Mouse (Mus musculus) stomach, embryonic 14.5 days (tissue): Measurements from ENCODE around the gene Gm20219. TPM values are rescaled to one million over a fixed set of nuclear protein-coding genes. Genes with fewer than 3 reads are reported as not detected.

Source experiments
- ATAC-seq: fragments of 200-750 bp; cut with Nextera tagmentation; 2 replicates; pipeline ENCODE4 v1.8.0; 2017; ENCODE audit warnings: low read depth, moderate TSS enrichment; ENCODE audit not compliant: insufficient number of reproducible peaks, insufficient read depth, low FRiP score
- H3K27ac ChIP-seq: fragments of 300-500 bp; sonication (generic); 2 replicates; pipeline ENCODE4 v1.5.1; 2014; ENCODE audit warnings: mild to moderate bottlenecking, low read length, moderate library complexity, mixed read lengths
- H3K27me3 ChIP-seq: fragments of 300-500 bp; sonication (generic); 2 replicates; pipeline ENCODE4 v1.6.1; 2014; ENCODE audit warnings: low read length, control low read depth, mixed read lengths; ENCODE audit not compliant: control insufficient read depth, insufficient read depth
- H3K36me3 ChIP-seq: fragments of 300-500 bp; sonication (generic); 2 replicates; pipeline ENCODE4 v1.6.1; 2014; ENCODE audit warnings: mild to moderate bottlenecking, control low read depth, low read length, moderate library complexity, mixed read lengths; ENCODE audit not compliant: control insufficient read depth, insufficient read depth
- H3K4me1 ChIP-seq: fragments of 300-500 bp; sonication (generic); 2 replicates; pipeline ENCODE4 v1.6.1; 2014; ENCODE audit warnings: low read length, control low read depth, mixed read lengths; ENCODE audit not compliant: control insufficient read depth, insufficient read depth
- H3K4me2 ChIP-seq: fragments of 300-500 bp; sonication (generic); replicated peaks from 2 replicates; pipeline ENCODE4 v1.6.1; 2014; ENCODE audit warnings: low read depth, low read length, control low read depth
- H3K4me3 ChIP-seq: fragments of 300-500 bp; sonication (generic); 2 replicates; pipeline ENCODE4 v1.5.1; 2014; ENCODE audit warnings: low read depth, low read length, control low read depth
- H3K9ac ChIP-seq: fragments of 300-500 bp; sonication (generic); replicated peaks from 2 replicates; pipeline ENCODE4 v1.6.1; 2014; ENCODE audit warnings: low read depth, mild to moderate bottlenecking, control low read depth, low read length, moderate library complexity, mixed read lengths
- H3K9me3 ChIP-seq: fragments of 300-500 bp; sonication (generic); 2 replicates; pipeline ENCODE4 v1.6.1; 2016; ENCODE audit warnings: low read depth, low read length, control low read depth; ENCODE audit not compliant: control insufficient read depth
- WGBS: fragments of 180-500 bp; shearing (Covaris S2); extraction: QIAGEN DNeasy Blood & Tissue Kit; methylation state at CpG from one replicate; pipeline ENCODE4 v1.1.7; 2014; 5-methylcytosine and 5-hydroxymethylcytosine counted together
- polyA plus RNA-seq: library from polyadenylated mRNA; unstranded; fragments of >200 nt; fragmentation: Nextera tagmentation; extraction: Ambion mirVana; gene quantifications from 2 replicates; pipeline ENCODE4 v1.2.1, GENCODE M21; 2014

Gene Gm20219
- polyA plus RNA-seq, 1 experiment from 2014 or later = 11.9 TPM

DNA sequence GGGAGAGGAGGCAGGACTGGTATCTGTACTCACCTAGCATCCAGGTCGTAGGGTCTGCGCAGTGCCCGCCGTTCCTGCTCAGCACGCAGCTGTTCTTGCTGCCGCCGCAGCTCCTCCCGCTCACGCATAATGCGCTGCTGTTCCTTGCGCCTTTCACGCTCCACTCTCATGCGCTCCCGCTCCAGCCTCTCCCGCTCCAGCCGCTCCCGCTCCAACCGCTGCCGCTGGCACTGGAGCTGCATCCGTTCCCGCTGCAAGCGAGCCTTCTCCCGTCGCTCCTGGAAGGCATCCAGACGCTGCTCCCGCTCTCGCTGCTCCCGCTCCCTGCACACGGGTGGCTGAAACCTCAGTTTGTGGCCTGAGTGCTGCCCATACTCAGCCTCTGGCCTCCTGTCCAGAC is 12.1 kb upstream of the Gm20219 start:
- 92% methylated on average over 29 of the region's 29 CpGs for WGBS
- no peak overlapping the region for H3K4me2 ChIP-seq
- H3K27ac ChIP-seq = no peak overlapping the region
- no peaks in the 10 kb centered on the region for H3K27me3 ChIP-seq
- no peak overlapping the region for H3K4me3 ChIP-seq
- H3K9me3 ChIP-seq = no peaks in the 10 kb centered on the region
- ATAC-seq = no peak
- no peak overlapping the region for H3K9ac ChIP-seq
- H3K36me3 ChIP-seq = peaks cover 99% of the 10 kb centered on the region
- H3K4me1 ChIP-seq = no peaks in the 10 kb centered on the region

GRCm38 (mm10) chr17:56561866-56562265 is 7.7 kb upstream of the Gm20219 start:
- no peak overlapping the region for H3K9ac ChIP-seq
- no peaks in the 10 kb centered on the region for H3K4me1 ChIP-seq
- no peaks in the 10 kb centered on the region for H3K9me3 ChIP-seq
- no peak overlapping the region for H3K4me3 ChIP-seq
- 96% methylated on average over 2 of the region's 2 CpGs for WGBS
- H3K27me3 ChIP-seq = no peaks in the 10 kb centered on the region
- H3K27ac ChIP-seq = no peak overlapping the region
- no peak for ATAC-seq
- no peak overlapping the region for H3K4me2 ChIP-seq
- peaks cover 60% of the 10 kb centered on the region for H3K36me3 ChIP-seq

GRCm38 (mm10) chr17:56560131-56560530 is 5.9 kb upstream of the Gm20219 start:
- Histone ChIP-seq H3K4me3 (no peak overlapping the region), H3K27me3 (no peaks in the 10 kb centered on the region), H3K4me1 (no peaks in the 10 kb centered on the region), H3K36me3 (peaks cover 43% of the 10 kb centered on the region), H3K9ac (no peak overlapping the region), H3K9me3 (no peaks in the 10 kb centered on the region), H3K27ac (no peak overlapping the region), H3K4me2 (no peak overlapping the region)
- 70% methylated on average over 1 of the region's 1 CpGs for WGBS
- ATAC-seq = no peak

DNA sequence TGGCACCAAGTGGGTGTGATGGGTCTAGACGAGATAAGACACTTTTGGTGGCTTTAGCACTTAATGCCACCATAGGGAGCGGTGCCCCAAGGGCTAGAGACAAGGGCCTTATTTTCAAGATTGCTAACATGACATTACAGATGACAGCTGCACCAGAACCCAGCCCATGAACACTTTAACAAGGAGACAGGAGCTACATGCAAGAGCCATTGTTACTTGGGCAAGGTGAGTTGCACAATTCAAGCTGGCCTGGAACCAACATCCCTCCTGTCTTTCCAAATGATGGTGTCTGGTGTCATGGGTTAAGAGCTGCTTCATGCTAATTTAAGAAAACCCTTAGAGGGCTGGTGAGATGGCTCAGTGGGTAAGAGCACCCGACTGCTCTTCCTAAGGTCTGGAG is 5.2 kb upstream of the Gm20219 start:
- Histone ChIP-seq H3K9ac (no peak overlapping the region), H3K4me1 (no peaks in the 10 kb centered on the region), H3K4me2 (no peak overlapping the region), H3K9me3 (no peaks in the 10 kb centered on the region), H3K36me3 (peaks cover 35% of the 10 kb centered on the region), H3K27me3 (no peaks in the 10 kb centered on the region), H3K4me3 (no peak overlapping the region), H3K27ac (no peak overlapping the region)
- WGBS = 74% methylated on average over 3 of the region's 3 CpGs
- ATAC-seq = no peak

GRCm38 (mm10) chr17:56558448-56558847 is 4.3 kb upstream of the Gm20219 start:
- no peak overlapping the region for H3K9ac ChIP-seq
- 19% methylated on average over 3 of the region's 3 CpGs for WGBS
- ATAC-seq = peak; percentile 39; the same call in 1 of the 2 replicates
- H3K4me1 ChIP-seq = no peaks in the 10 kb centered on the region
- H3K9me3 ChIP-seq = no peaks in the 10 kb centered on the region
- no peak overlapping the region for H3K4me2 ChIP-seq
- H3K27me3 ChIP-seq = no peaks in the 10 kb centered on the region
- no peak overlapping the region for H3K4me3 ChIP-seq
- H3K36me3 ChIP-seq = peaks cover 26% of the 10 kb centered on the region
- no peak overlapping the region for H3K27ac ChIP-seq

- Histone ChIP-seq H3K9me3 (0 out of 2 replicates have a peak, but pooled peaks cover 3% of the 10 kb centered on the region), H3K4me3 (no peak overlapping the region), H3K4me2 (no peak overlapping the region), H3K27ac (no peak overlapping the region), H3K27me3 (no peaks in the 10 kb centered on the region), H3K4me1 (no peaks in the 10 kb centered on the region), H3K36me3 (no peaks in the 10 kb centered on the region), H3K9ac (no peak overlapping the region)
- ATAC-seq = no peak
- 63% methylated on average over 5 of the region's 5 CpGs for WGBS
These were observed 1.3 kb downstream of the Gm20219 start for GRCm38 (mm10) chr17:56552781-56553363.

DNA sequence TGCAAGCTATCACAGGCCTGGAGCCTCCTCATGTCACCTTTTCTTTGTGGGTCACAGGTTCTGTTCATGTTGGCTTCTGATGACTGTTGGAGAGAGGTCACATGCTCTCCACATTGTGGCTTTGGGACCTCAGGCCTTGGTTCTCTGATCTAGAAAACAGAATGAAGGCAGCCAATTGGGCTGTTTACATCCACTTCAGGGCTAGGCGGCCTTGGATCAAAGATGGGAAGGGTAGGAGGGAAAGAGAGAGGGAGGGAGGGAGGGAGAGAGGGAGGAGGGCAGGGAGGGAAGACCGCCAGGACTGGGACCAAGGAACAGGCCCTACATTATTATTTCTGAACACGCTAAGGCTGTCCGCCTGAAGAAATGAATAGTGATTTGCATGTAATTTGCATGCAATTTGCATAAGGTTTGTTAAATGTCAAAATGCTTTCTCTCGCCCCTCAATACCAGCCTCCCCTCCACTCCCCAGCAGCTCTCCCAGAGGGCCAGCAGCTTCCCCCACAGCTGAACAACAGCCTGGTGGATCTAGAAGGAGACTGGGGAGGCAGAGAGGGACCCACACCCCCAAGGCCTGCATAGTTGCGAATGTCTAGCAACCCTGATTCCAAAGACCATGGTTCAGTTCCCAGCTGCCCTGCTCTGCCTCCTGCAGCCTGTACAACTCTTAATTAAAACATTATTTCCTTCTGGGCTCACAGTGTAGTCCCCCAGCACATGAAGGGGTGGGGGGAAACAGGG is 2.2 kb downstream of the Gm20219 start:
- H3K36me3 ChIP-seq = no peaks in the 10 kb centered on the region
- H3K4me3 ChIP-seq = no peak overlapping the region
- 73% methylated on average over 6 of the region's 6 CpGs for WGBS
- no peak overlapping the region for H3K9ac ChIP-seq
- H3K27me3 ChIP-seq = no peaks in the 10 kb centered on the region
- H3K9me3 ChIP-seq = 0 out of 2 replicates have a peak, but pooled peaks cover 3% of the 10 kb centered on the region
- no peak for ATAC-seq
- H3K4me1 ChIP-seq = no peaks in the 10 kb centered on the region
- no peak overlapping the region for H3K27ac ChIP-seq
- H3K4me2 ChIP-seq = no peak overlapping the region

DNA sequence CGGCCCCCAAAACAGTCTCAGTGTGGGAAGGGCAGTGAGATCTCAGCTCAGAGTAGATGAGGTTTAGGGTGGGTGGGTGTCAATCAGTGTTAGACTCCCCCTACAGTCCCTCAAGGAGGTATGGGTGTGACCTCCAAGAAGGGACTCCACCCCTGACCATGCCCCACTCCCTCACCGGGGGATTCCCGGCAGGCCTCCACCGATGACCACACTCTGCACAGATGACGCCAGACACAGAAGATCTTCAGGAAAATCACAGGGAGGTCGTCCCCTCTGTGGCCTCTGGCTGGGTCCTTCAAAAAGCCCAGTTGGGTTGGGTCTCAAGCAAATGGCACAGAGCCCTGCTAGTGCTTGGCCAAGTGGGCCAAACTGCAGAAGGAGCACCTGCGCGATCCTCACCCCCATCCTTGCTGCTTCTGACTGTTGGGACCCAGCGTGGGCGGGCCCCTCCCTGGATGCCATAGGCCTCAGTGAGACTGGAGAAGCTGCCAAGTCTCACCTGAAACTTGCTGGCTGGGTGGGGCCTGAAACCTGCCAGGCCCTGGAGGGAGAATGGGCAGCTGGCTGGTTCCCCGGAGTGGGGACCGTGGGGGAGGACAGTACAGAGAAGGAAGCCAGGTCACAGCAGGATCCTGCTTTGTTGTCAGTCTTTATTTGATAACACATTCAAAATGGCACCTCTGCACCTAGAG is 3.3 kb downstream of the Gm20219 start:
- no peak overlapping the region; the same call in 1 of the 2 replicates for H3K27ac ChIP-seq
- 66% methylated on average over 12 of the region's 12 CpGs for WGBS

More for the DNA sequence above, 3.3 kb downstream of the Gm20219 start:
- H3K36me3 ChIP-seq = no peaks in the 10 kb centered on the region
- 0 out of 2 replicates have a peak, but pooled peaks cover 3% of the 10 kb centered on the region for H3K9me3 ChIP-seq
- H3K4me1 ChIP-seq = no peaks in the 10 kb centered on the region
- H3K27me3 ChIP-seq = no peaks in the 10 kb centered on the region
- no peak overlapping the region for H3K4me3 ChIP-seq
- no peak for ATAC-seq
- no peak overlapping the region for H3K4me2 ChIP-seq
- H3K9ac ChIP-seq = no peak overlapping the region
